ENCODE assay signal across 16 mouse cellular contexts in genomic region chr17:29448055-29448454, GRCm38 (mm10). TPM values are rescaled to one million over a fixed set of nuclear protein-coding genes. Genes with fewer than 3 reads are reported as not detected.
DNase-seq lines count a peak whose midpoint lies in the region; ATAC-seq and TF ChIP-seq lines count a peak whose summit lies in the region.
"Had no signal": no experiment of that assay in that cellular context is flagged by ENCODE, and none has a peak within 500 bp of the region (broad histone marks: within the 10 kb centered on the region; RNA-seq: fewer than 3 reads in every experiment).

No protein-coding gene starts in this region.

- peaks cover 46% of the 10 kb centered on the region for H3K4me1 ChIP-seq in kidney, embryonic 15.5 days
- H3K4me1 ChIP-seq in bone marrow, adult 2 months (ENCODE audit: control insufficient read depth, insufficient read depth, low read length) = no peaks in the 10 kb centered on the region; the same call in 1 of the 2 replicates
- peaks cover 23% of the 10 kb centered on the region for H3K4me1 ChIP-seq in embryonic facial prominence, embryonic 13.5 days
- peaks cover 82% of the 10 kb centered on the region for H3K4me1 ChIP-seq in liver, embryonic 15.5 days (replicated peaks)

- no peak for DNase-seq in kidney, adult 8-10 months
- no peak for DNase-seq in left cerebral cortex, postnatal 4 days
- DNase-seq in gastrocnemius, adult 2 months = no peak
- DNase-seq: adrenal gland, adult 8-10 months; cerebellum, postnatal 25 days; heart, adult 18-20 months; kidney, postnatal 10 days; layer of hippocampus, adult 9-11 months; thymus, postnatal 36 days had no signal

- H3K27ac ChIP-seq in kidney, embryonic 15.5 days = peak overlapping the region; percentile 22; the same call in 1 of the 2 replicates
- peak overlapping the region; percentile 41; the same call in 1 of the 2 replicates for H3K27ac ChIP-seq in bone marrow, adult 2 months (ENCODE audit: control insufficient read depth, insufficient read depth, low read depth, low read length, poor library complexity)
- 0 out of 2 replicates have a peak overlapping the region, but pooled peaks have one; percentile 22 for H3K27ac ChIP-seq in embryonic facial prominence, embryonic 13.5 days
- peak overlapping the region; percentile 97 for H3K27ac ChIP-seq in liver, embryonic 15.5 days (replicated peaks)
- H3K27ac ChIP-seq in gastrocnemius, adult 2 months = no peak overlapping the region
- H3K27ac ChIP-seq: hindbrain, postnatal 0 days; macrophage had no signal

- WGBS in kidney, embryonic 15.5 days = 56% methylated on average over 8 of the region's 8 CpGs
- 84% methylated on average over 8 of the region's 8 CpGs for WGBS in bone marrow, adult 2 months
- 38% methylated on average over 8 of the region's 8 CpGs for WGBS in embryonic facial prominence, embryonic 13.5 days
- 71% methylated on average over 8 of the region's 8 CpGs for WGBS in liver, embryonic 15.5 days (ENCODE audit: insufficient replicate concordance)

- TF ChIP-seq CTCF in bone marrow, adult 2 months (IDR thresholded peaks at IDR 0.05; ENCODE audit: control insufficient read depth, insufficient read depth, low read length) = no peak
- no peak for TF ChIP-seq CTCF in gastrocnemius, adult 2 months (IDR thresholded peaks at IDR 0.05)

- intact Hi-C loops in left cerebral cortex, postnatal 4 days (cut with DNase I) = no loop called here
- intact Hi-C loops in gastrocnemius, adult 2 months (cut with DNase I) = no loop called here

- no peak for ATAC-seq in kidney, embryonic 15.5 days (replicated peaks; ENCODE audit: low FRiP score)
- no peak for ATAC-seq in embryonic facial prominence, embryonic 13.5 days (ENCODE audit: insufficient number of reproducible peaks, insufficient read depth, low FRiP score, low TSS enrichment, low read depth)
- no peak for ATAC-seq in liver, embryonic 15.5 days (ENCODE audit: insufficient read depth)
- ATAC-seq: hindbrain, postnatal 0 days had no signal

- no peaks in the 10 kb centered on the region for H3K27me3 ChIP-seq in kidney, embryonic 15.5 days
- no peaks in the 10 kb centered on the region for H3K27me3 ChIP-seq in embryonic facial prominence, embryonic 13.5 days
- peaks cover 33% of the 10 kb centered on the region for H3K27me3 ChIP-seq in liver, embryonic 15.5 days
- H3K27me3 ChIP-seq: CH12.LX had no signal

- no peak overlapping the region for H3K9ac ChIP-seq in kidney, embryonic 15.5 days
- H3K9ac ChIP-seq in embryonic facial prominence, embryonic 13.5 days = no peak overlapping the region
- H3K9ac ChIP-seq in liver, embryonic 15.5 days = peak overlapping the region; percentile 54

- H3K4me3 ChIP-seq in kidney, embryonic 15.5 days (replicated peaks) = no peak overlapping the region
- no peak overlapping the region for H3K4me3 ChIP-seq in bone marrow, adult 2 months (replicated peaks; ENCODE audit: control insufficient read depth, low read depth, low read length)
- no peak overlapping the region for H3K4me3 ChIP-seq in embryonic facial prominence, embryonic 13.5 days
- no peak overlapping the region for H3K4me3 ChIP-seq in liver, embryonic 15.5 days (replicated peaks)
- no peak overlapping the region for H3K4me3 ChIP-seq in gastrocnemius, adult 2 months

- H3K4me2 ChIP-seq in kidney, embryonic 15.5 days = no peak overlapping the region
- H3K4me2 ChIP-seq in embryonic facial prominence, embryonic 13.5 days = no peak overlapping the region
- peak overlapping the region; percentile 39 for H3K4me2 ChIP-seq in liver, embryonic 15.5 days

- H3K36me3 ChIP-seq in kidney, embryonic 15.5 days = no peaks in the 10 kb centered on the region
- H3K36me3 ChIP-seq in embryonic facial prominence, embryonic 13.5 days = no peaks in the 10 kb centered on the region
- H3K36me3 ChIP-seq in liver, embryonic 15.5 days (replicated peaks) = no peaks in the 10 kb centered on the region

- no peak for TF ChIP-seq POLR2A in bone marrow, adult 2 months (IDR thresholded peaks at IDR 0.05; ENCODE audit: borderline replicate concordance, control insufficient read depth, low read depth, low read length)

- no peaks in the 10 kb centered on the region for H3K9me3 ChIP-seq in kidney, embryonic 15.5 days (replicated peaks)
- H3K9me3 ChIP-seq in embryonic facial prominence, embryonic 13.5 days = no peaks in the 10 kb centered on the region
- H3K9me3 ChIP-seq in liver, embryonic 15.5 days (replicated peaks) = no peaks in the 10 kb centered on the region; the same call in 1 of the 2 replicates

RNA-seq across cellular contexts. Expression of gene Pim1, which starts 42.5 kb away (rescaled TPM):
- 17.8 and 17.9 TPM in 2 replicates for polyA plus RNA-seq in kidney, embryonic 15.5 days (2015; fragmentation: Nextera tagmentation; extraction: Ambion mirVana)
- 172 and 208 TPM in 2 replicates for polyA plus RNA-seq in bone marrow, adult 2 months (2011; ENCODE audit: insufficient read depth, insufficient read length, low replicate concordance, missing spikeins)
- 16.1 and 17.4 TPM in 2 replicates for polyA plus RNA-seq in embryonic facial prominence, embryonic 13.5 days (2015; fragmentation: Nextera tagmentation; extraction: Ambion mirVana)
- polyA plus RNA-seq in liver, embryonic 15.5 days (2015; fragmentation: Nextera tagmentation; extraction: Ambion mirVana) = 93.3 and 93.5 TPM in 2 replicates
- total RNA-seq in left cerebral cortex, postnatal 4 days (2021) = 10 to 100 TPM; 10.5 to 12.3 TPM
- 10 to 100 TPM; 13.8 to 35.2 TPM for total RNA-seq in gastrocnemius, adult 2 months (2021)
